In genomic region chr4:132262358-132262616, GRCm38 (mm10) we compare ENCODE assay signal across 10 mouse cellular contexts. TPM values are rescaled to one million over a fixed set of nuclear protein-coding genes. Genes with fewer than 3 reads are reported as not detected.
DNase-seq lines count a peak whose midpoint lies in the region; ATAC-seq and TF ChIP-seq lines count a peak whose summit lies in the region.
"Had no signal": no experiment of that assay in that cellular context is flagged by ENCODE, and none has a peak within 500 bp of the region (broad histone marks: within the 10 kb centered on the region; RNA-seq: fewer than 3 reads in every experiment).

No protein-coding gene starts in this region.

- no peak overlapping the region for H3K9ac ChIP-seq in heart, embryonic 15.5 days
- H3K9ac ChIP-seq in liver, embryonic 13.5 days, result peak overlapping the region; percentile 97

- peak overlapping the region; percentile 79 for H3K4me2 ChIP-seq in heart, embryonic 15.5 days
- peak overlapping the region; percentile 85 for H3K4me2 ChIP-seq in liver, embryonic 13.5 days

- H3K4me3 ChIP-seq in heart, embryonic 15.5 days, result peak overlapping the region; percentile 82; the same call in 1 of the 2 replicates
- peak overlapping the region; percentile 91 for H3K4me3 ChIP-seq in testis, adult 2 months (ENCODE audit: control insufficient read depth, low read depth, low read length)
- peak overlapping the region; percentile 89 for H3K4me3 ChIP-seq in liver, embryonic 13.5 days (replicated peaks)

- no peaks in the 10 kb centered on the region for H3K27me3 ChIP-seq in heart, embryonic 15.5 days
- no peaks in the 10 kb centered on the region for H3K27me3 ChIP-seq in testis, adult 2 months (ENCODE audit: control insufficient read depth, insufficient read depth, low read length)
- H3K27me3 ChIP-seq in liver, embryonic 13.5 days, result no peaks in the 10 kb centered on the region

- intact Hi-C loops in heart, postnatal 25 days (cut with DNase I), result no loop called here

- H3K4me1 ChIP-seq in heart, embryonic 15.5 days (replicated peaks), result peaks cover 13% of the 10 kb centered on the region
- H3K4me1 ChIP-seq in testis, adult 2 months (ENCODE audit: control insufficient read depth, insufficient read depth, low read length), result peaks cover 8% of the 10 kb centered on the region
- peaks cover 53% of the 10 kb centered on the region for H3K4me1 ChIP-seq in liver, embryonic 13.5 days (replicated peaks)

- no peak overlapping the region for H3K27ac ChIP-seq in heart, embryonic 15.5 days
- peak overlapping the region; percentile 94 for H3K27ac ChIP-seq in testis, adult 2 months (ENCODE audit: control insufficient read depth, insufficient read depth, low read depth, low read length)
- H3K27ac ChIP-seq in liver, embryonic 13.5 days, result peak overlapping the region; percentile 94

- no peak for DNase-seq in heart, postnatal 25 days (ENCODE audit: low spot score)
- DNase-seq in testis, postnatal 14 days (ENCODE audit: low spot score), result no peak
- no peak for DNase-seq in liver, embryonic 13.5 days
- no peak for DNase-seq in right cerebral cortex, adult 2 months (ENCODE audit: low spot score in 2 of 2)
- no peak for DNase-seq in adrenal gland, adult (ENCODE audit: inconsistent age in 2 of 2, low spot score in 1 of 2)
- DNase-seq: heart, postnatal 4 days had no signal

- H3K9me3 ChIP-seq in heart, embryonic 15.5 days (replicated peaks), result no peaks in the 10 kb centered on the region
- H3K9me3 ChIP-seq in liver, embryonic 13.5 days (replicated peaks), result no peaks in the 10 kb centered on the region

- no peaks in the 10 kb centered on the region for H3K36me3 ChIP-seq in heart, embryonic 15.5 days
- H3K36me3 ChIP-seq in testis, adult 2 months (ENCODE audit: control insufficient read depth, insufficient read depth, low read length), result no peaks in the 10 kb centered on the region
- 0 out of 2 replicates have a peak, but pooled peaks cover 8% of the 10 kb centered on the region for H3K36me3 ChIP-seq in liver, embryonic 13.5 days

- no peak for TF ChIP-seq CTCF in testis, adult 2 months (IDR thresholded peaks at IDR 0.05; ENCODE audit: control insufficient read depth, insufficient read depth, insufficient replicate concordance, low read depth, low read length)

- TF ChIP-seq POLR2A in testis, adult 2 months (IDR thresholded peaks at IDR 0.05; ENCODE audit: control insufficient read depth, low read depth, low read length), result no peak

- 81% methylated on average over 5 of the region's 5 CpGs for WGBS in heart, embryonic 15.5 days
- 45% methylated on average over 5 of the region's 5 CpGs for WGBS in liver, embryonic 13.5 days (ENCODE audit: insufficient replicate concordance)

- ATAC-seq in heart, embryonic 15.5 days (replicated peaks; ENCODE audit: insufficient number of reproducible peaks, insufficient read depth, low FRiP score, low read depth), result no peak
- ATAC-seq in liver, embryonic 13.5 days (ENCODE audit: low read depth), result no peak
- ATAC-seq in cerebellum, adult (ENCODE audit: insufficient number of reproducible peaks, low FRiP score, low TSS enrichment), result no peak

RNA-seq across cellular contexts. Expression of gene Gmeb1, which starts 0.9 kb away (rescaled TPM):
- 23.3 and 28.0 TPM in 2 replicates for polyA plus RNA-seq in heart, embryonic 15.5 days (2015; fragmentation: Nextera tagmentation; extraction: Ambion mirVana)
- total RNA-seq in heart, postnatal 25 days (2021), result 10 to 100 TPM; 10.5 to 11.5 TPM
- 13.7 and 14.1 TPM in 2 replicates for polyA plus RNA-seq in testis, adult 2 months (2012; rRNA removed)
- polyA plus RNA-seq in liver, embryonic 13.5 days (2015; fragmentation: Nextera tagmentation; extraction: Ambion mirVana), result 16.9 and 17.3 TPM in 2 replicates

RNA-seq across cellular contexts. Expression of gene Taf12, which starts 11.9 kb away (rescaled TPM):
- polyA plus RNA-seq in heart, embryonic 15.5 days (2015; fragmentation: Nextera tagmentation; extraction: Ambion mirVana), result 28.5 and 33.7 TPM in 2 replicates
- 10 to 100 TPM; 30.2 TPM for total RNA-seq in heart, postnatal 25 days (2021)
- 37.0 and 38.5 TPM in 2 replicates for polyA plus RNA-seq in testis, adult 2 months (2012; rRNA removed)
- 53.3 and 62.2 TPM in 2 replicates for polyA plus RNA-seq in liver, embryonic 13.5 days (2015; fragmentation: Nextera tagmentation; extraction: Ambion mirVana)

RNA-seq across cellular contexts. Expression of gene Rab42, which starts 40.9 kb away (rescaled TPM):
- 1.5 and 2.0 TPM in 2 replicates for polyA plus RNA-seq in heart, embryonic 15.5 days (2015; fragmentation: Nextera tagmentation; extraction: Ambion mirVana)
- total RNA-seq in heart, postnatal 25 days (2021), result 1 to 10 TPM in 1 of 2 experiments, under 1 TPM in 1; 0.57 to 1.1 TPM
- polyA plus RNA-seq in testis, adult 2 months (2012; rRNA removed), result 24.9 and 31.4 TPM in 2 replicates
- 0.44 and 1.2 TPM in 2 replicates for polyA plus RNA-seq in liver, embryonic 13.5 days (2015; fragmentation: Nextera tagmentation; extraction: Ambion mirVana)
- total RNA-seq: neutrophil, adult 5-6 weeks had no signal

RNA-seq across cellular contexts. Expression of gene Ythdf2, which starts 50.2 kb away (rescaled TPM):
- polyA plus RNA-seq in heart, embryonic 15.5 days (2015; fragmentation: Nextera tagmentation; extraction: Ambion mirVana), result 57.8 and 61.7 TPM in 2 replicates
- 10 to 100 TPM; 26.1 to 27.9 TPM for total RNA-seq in heart, postnatal 25 days (2021)
- polyA plus RNA-seq in testis, adult 2 months (2012; rRNA removed), result 11.9 and 14.5 TPM in 2 replicates
- polyA plus RNA-seq in liver, embryonic 13.5 days (2015; fragmentation: Nextera tagmentation; extraction: Ambion mirVana), result 40.3 and 48.5 TPM in 2 replicates
